Mouse (Mus musculus) liver, embryonic 11.5 days (tissue): ENCODE results near the gene Rplp2. TPM values are rescaled to one million over a fixed set of nuclear protein-coding genes. Genes with fewer than 3 reads are reported as not detected.

ENCODE experiments used
- ATAC-seq: fragments of 200-750 bp; cut with Nextera tagmentation; replicated peaks from 2 replicates; pipeline ENCODE4 v1.8.0; 2017; ENCODE audit warnings: moderate number of reproducible peaks, mild to moderate bottlenecking, moderate TSS enrichment, moderate library complexity; ENCODE audit not compliant: low FRiP score
- DNase-seq: peaks from one replicate; pipeline ENCODE4 v3.0.0-alpha.2; 2017; ENCODE audit warnings: low spot score
- H3K27ac ChIP-seq: fragments of 300-500 bp; sonication (generic); 2 replicates; pipeline ENCODE4 v1.5.1; 2014; ENCODE audit warnings: mild to moderate bottlenecking, low read depth, low read length, control low read depth
- H3K27me3 ChIP-seq: fragments of 300-500 bp; sonication (generic); replicated peaks from 2 replicates; pipeline ENCODE4 v1.6.1; 2014; ENCODE audit warnings: low read length, mixed read lengths; ENCODE audit not compliant: control insufficient read depth, insufficient read depth
- H3K36me3 ChIP-seq: fragments of 300-500 bp; sonication (generic); 2 replicates; pipeline ENCODE4 v1.6.1; 2014; ENCODE audit warnings: mild to moderate bottlenecking, low read length, moderate library complexity, mixed read lengths; ENCODE audit not compliant: control insufficient read depth, insufficient read depth
- H3K4me1 ChIP-seq: fragments of 300-500 bp; sonication (generic); replicated peaks from 2 replicates; pipeline ENCODE4 v1.6.1; 2014; ENCODE audit warnings: low read length, mixed read lengths; ENCODE audit not compliant: control insufficient read depth, insufficient read depth
- H3K4me2 ChIP-seq: fragments of 300-500 bp; sonication (generic); 2 replicates; pipeline ENCODE4 v1.6.1; 2014; ENCODE audit warnings: mild to moderate bottlenecking, control low read depth, moderate library complexity
- H3K4me3 ChIP-seq: fragments of 300-500 bp; sonication (generic); 2 replicates; pipeline ENCODE4 v1.5.1; 2014; ENCODE audit warnings: low read depth, low read length, control low read depth
- H3K9ac ChIP-seq: fragments of 300-500 bp; sonication (generic); 2 replicates; pipeline ENCODE4 v1.6.1; 2014; ENCODE audit warnings: low read depth, low read length, control low read depth
- H3K9me3 ChIP-seq: fragments of 300-500 bp; sonication (generic); 2 replicates; pipeline ENCODE4 v1.6.1; 2016; ENCODE audit warnings: low read length, inconsistent platforms, mixed read lengths; ENCODE audit not compliant: control insufficient read depth
- WGBS: fragments of 180-500 bp; shearing (Covaris S2); extraction: QIAGEN DNeasy Blood & Tissue Kit; methylation state at CpG from one replicate; pipeline ENCODE4 v1.1.7; 2014; 5-methylcytosine and 5-hydroxymethylcytosine counted together
- polyA plus RNA-seq: library from polyadenylated mRNA; unstranded; fragments of >200 nt; fragmentation: Nextera tagmentation; extraction: Ambion mirVana; gene quantifications from 2 replicates; pipeline ENCODE4 v1.2.1, GENCODE M21; 2014

The Rplp2 gene
- polyA plus RNA-seq, 1 experiment from 2014 or later = 1,836 TPM

- Histone ChIP-seq H3K4me1 (peaks cover 14% of the 10 kb centered on the region), H3K27me3 (no peaks in the 10 kb centered on the region), H3K9me3 (no peaks in the 10 kb centered on the region), H3K4me3 (peak within 1 kb of the TSS; percentile 82), H3K36me3 (peaks cover 5% of the 10 kb centered on the region; the same call in 1 of the 2 replicates), H3K4me2 (peak within 1 kb of the TSS; percentile 92), H3K27ac (peak within 1 kb of the TSS; percentile 69; the same call in 1 of the 2 replicates), H3K9ac (peak within 1 kb of the TSS; percentile 88)
- DNase-seq (peak; percentile 100), ATAC-seq (peak; percentile 91)
- under 1% methylated on average over 55 of the region's 56 CpGs for WGBS
Measured at GRCm38 (mm10) chr7:141413809-141414584, 33.2 kb upstream of the Rplp2 start, which contains the start of gene Gatd1. TSS of gene Gatd1 (minus strand) at chr7:141414136.

DNA sequence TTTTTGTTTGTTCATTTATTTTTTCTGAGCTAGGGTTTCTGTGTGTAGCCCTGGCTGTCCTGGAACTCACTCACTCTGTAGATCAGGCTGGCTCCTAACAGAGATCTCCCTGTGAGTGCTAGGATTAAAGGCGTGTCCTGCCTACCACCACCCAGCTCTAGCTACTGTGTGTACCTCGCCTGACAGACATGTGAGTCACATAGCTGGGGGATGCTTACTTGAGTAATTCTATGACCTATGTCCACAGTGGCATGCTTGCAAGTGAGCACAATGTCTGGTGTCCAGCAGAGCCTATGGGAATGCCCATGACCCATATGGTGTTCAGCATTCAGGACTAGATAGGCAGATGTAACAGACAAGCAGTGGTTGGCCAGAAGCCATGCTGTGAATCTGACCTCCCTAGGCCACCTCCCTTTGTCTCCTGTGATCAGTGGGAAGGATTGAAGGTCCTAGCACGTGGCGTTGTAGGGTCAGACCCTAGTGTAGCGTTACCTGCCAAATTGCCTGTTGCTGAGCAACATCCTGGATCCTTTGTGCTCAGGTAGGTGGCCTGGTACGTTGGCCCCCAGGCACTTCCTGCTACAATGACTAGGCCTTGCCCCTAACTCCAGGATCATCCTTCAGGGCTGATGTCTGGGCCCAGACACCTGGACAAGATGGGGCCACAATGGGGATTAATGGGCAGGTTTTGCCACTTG, 30.9 kb upstream of the Rplp2 start:
- no peaks in the 10 kb centered on the region for H3K27me3 ChIP-seq
- H3K36me3 ChIP-seq = no peaks in the 10 kb centered on the region
- DNase-seq = no peak
- H3K4me1 ChIP-seq = peaks cover 14% of the 10 kb centered on the region
- no peak overlapping the region for H3K4me2 ChIP-seq
- 80% methylated on average over 6 of the region's 6 CpGs for WGBS
- H3K4me3 ChIP-seq = no peak overlapping the region
- ATAC-seq = no peak
- no peak overlapping the region for H3K27ac ChIP-seq
- no peak overlapping the region for H3K9ac ChIP-seq
- H3K9me3 ChIP-seq = no peaks in the 10 kb centered on the region

DNA sequence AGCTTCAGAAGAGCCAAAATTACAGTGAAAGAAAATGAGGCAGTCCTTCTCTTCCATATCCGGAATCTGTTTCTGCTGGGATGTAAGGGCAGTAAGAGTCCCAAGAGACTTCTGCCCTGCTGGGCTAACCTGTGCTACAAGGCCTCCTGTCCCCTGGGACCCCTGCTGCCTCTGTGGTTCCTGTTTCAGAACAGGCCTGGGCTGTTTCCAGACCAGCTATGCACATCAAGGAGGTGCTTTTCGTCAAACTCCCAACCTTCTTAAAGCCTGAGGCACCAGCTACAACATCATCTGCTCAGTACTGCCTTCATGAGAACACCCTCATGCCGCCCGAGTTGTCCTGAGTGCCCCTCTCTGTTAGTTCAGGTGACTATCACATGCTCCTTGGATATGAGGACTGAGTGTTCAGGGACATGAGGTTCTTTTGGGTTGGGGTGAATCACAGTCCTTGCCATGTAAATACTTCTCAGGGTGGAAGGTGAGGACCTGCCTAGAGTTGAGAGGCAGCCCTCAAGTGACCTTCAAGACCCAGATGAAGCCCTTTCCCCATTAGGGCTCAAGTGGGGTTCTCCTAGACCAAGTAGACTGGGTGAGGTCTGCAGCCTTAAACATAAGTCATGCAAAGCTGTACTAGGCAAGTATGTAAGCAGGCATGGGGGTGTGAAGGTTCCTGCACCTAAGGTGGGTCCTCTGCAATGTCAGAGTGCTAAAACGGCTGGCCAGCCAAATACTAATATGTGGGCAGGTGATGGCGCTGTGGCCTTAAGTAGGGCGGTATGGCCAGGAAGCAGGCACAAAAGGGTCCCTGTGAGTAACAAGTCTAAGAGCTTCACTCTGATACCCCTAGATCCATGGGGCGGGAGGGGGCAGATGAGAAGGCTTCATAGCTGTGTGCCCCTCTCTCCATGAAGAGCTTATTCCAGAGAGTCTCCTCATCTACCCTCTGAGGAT, 29.2 kb upstream of the Rplp2 start:
- WGBS = 66% methylated on average over 8 of the region's 8 CpGs
- Histone ChIP-seq H3K4me2 (no peak overlapping the region), H3K27ac (no peak overlapping the region), H3K27me3 (no peaks in the 10 kb centered on the region), H3K36me3 (no peaks in the 10 kb centered on the region), H3K4me1 (peaks cover 10% of the 10 kb centered on the region), H3K9me3 (no peaks in the 10 kb centered on the region), H3K9ac (no peak overlapping the region), H3K4me3 (no peak overlapping the region)
- DNase-seq (no peak), ATAC-seq (no peak)

GRCm38 (mm10) chr7:141418970-141419369, 28.2 kb upstream of the Rplp2 start:
- Histone ChIP-seq H3K9me3 (no peaks in the 10 kb centered on the region), H3K27ac (no peak overlapping the region), H3K4me1 (peaks cover 6% of the 10 kb centered on the region; the same call in 1 of the 2 replicates), H3K4me2 (no peak overlapping the region), H3K4me3 (no peak overlapping the region), H3K9ac (no peak overlapping the region), H3K36me3 (no peaks in the 10 kb centered on the region), H3K27me3 (no peaks in the 10 kb centered on the region)
- ATAC-seq (no peak), DNase-seq (no peak)
- WGBS = 68% methylated on average over 7 of the region's 7 CpGs

GRCm38 (mm10) chr7:141420030-141420702, 27.0 kb upstream of the Rplp2 start:
- H3K27me3 ChIP-seq = no peaks in the 10 kb centered on the region
- no peaks in the 10 kb centered on the region for H3K4me1 ChIP-seq
- H3K4me3 ChIP-seq = no peak overlapping the region
- 65% methylated on average over 9 of the region's 9 CpGs for WGBS
- no peak overlapping the region for H3K4me2 ChIP-seq
- no peak for DNase-seq
- no peak overlapping the region for H3K9ac ChIP-seq
- H3K36me3 ChIP-seq = no peaks in the 10 kb centered on the region
- ATAC-seq = no peak
- no peaks in the 10 kb centered on the region for H3K9me3 ChIP-seq
- H3K27ac ChIP-seq = peak overlapping the region; percentile 30

DNA sequence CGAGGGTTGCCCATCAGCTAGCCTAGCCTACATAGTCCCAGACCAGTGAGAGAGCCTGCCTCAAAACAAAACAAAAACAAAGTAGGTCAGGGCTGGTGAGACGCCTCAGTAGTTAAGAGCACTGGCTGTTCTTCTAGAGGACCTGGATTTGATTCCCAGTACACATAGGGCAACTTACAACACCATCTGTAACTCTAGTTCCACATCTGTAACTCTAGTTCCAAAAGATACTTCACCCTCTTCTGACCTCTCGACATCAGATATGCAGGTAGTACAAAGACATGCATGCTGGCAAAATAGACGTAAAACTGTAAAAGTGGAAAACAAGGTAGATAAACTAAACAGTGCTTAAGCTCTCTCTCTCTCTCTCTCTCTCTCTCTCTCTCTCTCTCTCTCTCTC, 23.4 kb upstream of the Rplp2 start:
- Histone ChIP-seq H3K4me1 (no peaks in the 10 kb centered on the region; the same call in 1 of the 2 replicates), H3K4me2 (no peak overlapping the region), H3K27ac (no peak overlapping the region), H3K36me3 (no peaks in the 10 kb centered on the region), H3K4me3 (no peak overlapping the region), H3K9me3 (no peaks in the 10 kb centered on the region), H3K27me3 (no peaks in the 10 kb centered on the region), H3K9ac (no peak overlapping the region; the same call in 1 of the 2 replicates)
- ATAC-seq (no peak), DNase-seq (no peak)
- WGBS = 70% methylated on average over 4 of the region's 4 CpGs

DNA sequence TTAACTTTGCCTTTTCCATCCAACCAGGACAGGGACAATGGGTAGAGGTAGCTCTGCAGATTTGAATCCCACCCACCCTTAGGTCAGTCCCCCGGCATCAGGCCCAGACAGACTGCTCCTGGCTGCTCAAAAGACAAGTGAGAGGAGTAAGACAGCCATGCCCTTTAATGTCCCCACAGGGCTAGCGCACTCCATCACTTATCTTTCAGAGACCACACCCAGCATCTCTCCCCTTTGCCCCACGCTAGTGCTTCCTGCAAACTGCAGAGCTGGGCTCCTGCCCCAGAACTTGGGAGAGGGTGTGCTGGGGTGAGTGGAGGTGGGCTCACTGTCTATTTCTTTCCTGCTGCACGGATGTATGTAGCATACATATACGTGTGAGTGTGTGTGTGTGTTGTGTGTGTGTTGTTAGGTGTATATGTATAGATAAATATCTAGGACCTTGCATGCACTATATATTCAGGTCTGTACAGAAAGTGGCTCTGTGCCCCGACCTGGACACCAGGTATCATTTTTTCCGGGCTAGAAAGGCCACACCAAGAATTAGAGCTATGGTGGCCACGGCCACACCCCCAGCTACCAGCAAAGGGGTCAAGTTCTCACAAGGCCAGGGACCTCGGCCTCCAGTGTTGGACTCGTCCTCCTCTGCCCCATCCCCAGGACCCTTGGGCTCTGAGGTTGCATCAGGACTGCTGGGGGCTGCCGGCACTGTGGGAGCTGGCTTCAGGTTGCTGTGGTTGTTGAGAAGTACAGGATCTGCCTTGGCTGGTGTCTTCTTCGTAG, 20.0 kb upstream of the Rplp2 start:
- no peak overlapping the region for H3K4me2 ChIP-seq
- H3K9ac ChIP-seq = no peak overlapping the region
- H3K9me3 ChIP-seq = no peaks in the 10 kb centered on the region
- H3K4me3 ChIP-seq = no peak overlapping the region
- no peak for ATAC-seq
- peaks cover 6% of the 10 kb centered on the region; the same call in 1 of the 2 replicates for H3K36me3 ChIP-seq
- no peak for DNase-seq
- 70% methylated on average over 12 of the region's 12 CpGs for WGBS
- H3K27me3 ChIP-seq = no peaks in the 10 kb centered on the region
- H3K4me1 ChIP-seq = peaks cover 6% of the 10 kb centered on the region
- no peak overlapping the region for H3K27ac ChIP-seq
